Mouse (Mus musculus) brain, embryonic 14.5 days (tissue): ENCODE results near the gene Impdh1.

Experiments used
- CTCF ChIP-seq: fragments of 200-500 bp; IDR thresholded peaks from 2 replicates; pipeline ENCODE4 v1.5.1; 2012; ENCODE audit warnings: inconsistent platforms, mild to moderate bottlenecking, moderate library complexity, borderline replicate concordance; ENCODE audit not compliant: insufficient read depth, insufficient read length; ENCODE audit errors: extremely low read depth
- POLR2A ChIP-seq: fragments of 200-500 bp; IDR thresholded peaks from 2 replicates; pipeline ENCODE4 v1.6.1; 2012; ENCODE audit warnings: mild to moderate bottlenecking, inconsistent platforms, borderline replicate concordance; ENCODE audit not compliant: poor library complexity, insufficient read depth, insufficient read length, severe bottlenecking; ENCODE audit errors: extremely low read depth

- TF ChIP-seq CTCF, result no peak
- 0 out of 2 replicates have a peak, but pooled peaks have one; percentile 40 for TF ChIP-seq POLR2A
Observed at GRCm38 (mm10) chr6:29215881-29216501, at the start of gene Impdh1.
